Mouse (Mus musculus): ENCODE measurements at regions not wholly inside any gene's neighbourhood (a gene's known extent, or its start where the extent isn't known, plus 50 kb on each side); places are given as distances from the start of the nearest gene placed in this dataset.
"Not testable (repeated sequence)": the region's sequence is repeated elsewhere in the genome, so short reads cannot be mapped to it uniquely, and the experiment has no call there.

- no peak for ATAC-seq
Observed at GRCm38 (mm10) chr13:97418681-97419080, 177.8 kb downstream of the Enc1 start.

DNA sequence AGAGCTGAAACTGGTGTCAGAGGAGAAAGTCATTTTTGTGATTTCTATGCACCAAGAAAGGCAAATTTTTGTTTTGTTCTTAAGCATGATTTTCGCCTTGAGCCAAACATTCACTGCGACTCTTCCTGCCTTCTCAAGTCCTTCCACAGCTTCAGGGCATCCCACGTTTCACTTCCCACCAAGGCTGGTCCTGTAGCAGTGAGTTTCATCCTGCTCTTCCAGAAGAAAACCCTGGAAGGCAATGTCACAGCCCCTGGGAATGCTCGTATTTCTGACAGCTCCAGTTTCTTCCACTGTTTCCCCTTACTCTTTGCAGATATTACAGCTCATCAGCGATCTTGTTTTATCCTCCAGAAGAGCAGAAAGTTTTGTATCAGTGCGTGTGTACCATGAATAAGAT is 177.2 kb downstream of the Enc1 start:
- no peak for ATAC-seq

DNA sequence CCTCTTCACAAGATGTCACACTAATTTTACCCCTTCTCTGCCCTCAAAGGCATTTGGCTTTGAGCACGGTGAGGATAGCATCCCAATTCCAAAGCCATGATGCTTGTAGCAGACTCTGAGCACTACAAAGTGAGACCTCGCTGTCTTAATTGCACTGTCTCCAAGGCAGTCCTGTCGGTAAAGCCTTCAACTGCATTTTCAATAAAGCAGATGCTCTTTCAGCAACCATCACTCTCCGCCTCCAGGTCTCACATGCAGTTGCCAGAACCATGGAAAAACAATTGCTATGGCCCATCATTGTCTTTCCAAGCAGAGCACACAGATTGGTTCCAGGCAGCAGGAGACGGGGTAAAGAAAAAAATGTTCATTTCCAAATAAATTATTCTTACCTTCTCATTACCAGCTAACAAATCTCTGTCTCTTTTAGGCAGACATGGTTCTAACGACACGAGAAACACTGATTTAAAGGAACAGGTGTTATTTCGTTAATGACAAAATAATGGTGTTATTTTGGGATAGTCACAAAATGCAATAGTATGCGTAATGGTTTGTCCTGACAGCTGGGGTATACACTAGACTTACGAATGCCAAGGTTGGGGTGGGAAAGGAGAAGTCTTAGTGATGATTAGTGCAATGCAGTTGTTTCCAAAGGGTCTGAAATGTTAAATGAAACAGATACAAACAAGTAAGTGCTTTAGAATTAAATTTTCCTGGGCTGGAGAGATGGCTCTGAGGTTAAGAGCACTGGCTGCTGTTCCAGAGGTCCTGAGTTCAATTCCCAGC is 175.2 kb downstream of the Enc1 start:
- no peak for ATAC-seq

DNA sequence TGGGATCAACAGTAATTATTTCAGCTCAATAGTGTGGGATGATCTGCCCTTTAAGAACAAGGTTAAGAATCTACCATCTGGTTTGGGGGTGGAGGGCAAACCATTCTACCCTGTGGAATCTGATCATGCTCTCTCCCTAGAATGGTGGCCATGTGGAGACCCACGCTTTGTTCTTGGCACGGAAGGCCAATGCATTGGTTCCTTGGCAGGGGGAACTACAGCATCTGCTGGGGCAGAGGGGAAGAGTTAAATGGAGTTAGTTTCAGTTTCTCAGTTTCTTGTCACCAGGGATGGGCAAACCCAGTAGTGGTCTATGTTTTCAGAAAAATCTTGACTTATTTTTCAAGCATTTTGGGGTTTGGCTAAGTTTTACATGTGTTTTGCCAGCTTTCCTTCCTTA is 174.5 kb downstream of the Enc1 start:
- ATAC-seq, result no peak

DNA sequence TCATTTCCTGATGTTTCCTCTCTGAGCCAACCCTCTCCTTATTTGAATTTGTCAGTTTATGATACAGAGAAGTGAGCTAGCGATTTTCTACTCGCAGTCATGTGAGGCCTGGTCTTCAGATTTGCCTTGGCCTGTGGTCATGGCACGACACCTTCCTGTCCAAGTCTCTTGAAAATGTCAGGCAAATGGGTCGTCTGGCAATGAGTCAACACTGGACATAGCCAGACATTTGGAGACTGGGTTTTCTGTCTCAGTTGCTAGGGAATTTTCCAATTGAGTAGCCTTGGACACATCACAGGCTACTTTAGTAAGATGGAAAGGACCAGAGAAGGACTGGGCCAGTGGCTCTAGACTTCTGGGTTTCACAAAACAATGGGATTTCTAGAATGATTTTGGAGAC is 171.2 kb downstream of the Enc1 start:
- no peak for ATAC-seq

GRCm38 (mm10) chr13:97410550-97411201 is 169.8 kb downstream of the Enc1 start:
- ATAC-seq, result no peak

DNA sequence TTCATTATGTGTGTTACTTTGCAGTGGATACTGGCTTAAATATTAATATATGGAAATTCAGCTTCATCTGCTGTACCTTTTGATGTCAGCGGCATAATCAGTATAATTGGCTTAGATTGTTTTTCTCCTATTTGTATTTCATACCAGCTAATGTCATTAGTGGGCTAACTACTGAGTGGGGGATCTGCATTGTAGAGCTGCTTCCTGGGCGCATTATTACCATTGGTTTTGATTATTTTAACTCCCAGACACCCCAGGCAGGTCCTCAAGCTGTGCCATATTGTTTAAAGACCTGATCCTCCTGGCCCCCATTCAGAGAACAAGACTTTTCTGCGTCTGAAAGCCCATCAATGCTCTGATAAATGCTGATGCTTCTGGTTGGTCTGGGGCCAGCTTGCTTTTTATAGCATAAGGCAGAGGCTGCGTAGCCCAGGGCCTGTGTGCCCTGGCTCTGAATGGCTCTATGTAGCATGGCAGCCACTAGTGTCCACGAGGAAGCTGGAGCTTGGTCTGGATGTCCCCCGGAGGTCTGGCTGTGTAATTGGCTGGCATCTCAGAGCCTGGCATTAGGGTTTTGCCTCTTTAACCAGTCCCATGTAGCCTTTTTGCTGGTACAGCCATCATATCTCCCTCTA is 169.1 kb downstream of the Enc1 start:
- no peak for ATAC-seq

DNA sequence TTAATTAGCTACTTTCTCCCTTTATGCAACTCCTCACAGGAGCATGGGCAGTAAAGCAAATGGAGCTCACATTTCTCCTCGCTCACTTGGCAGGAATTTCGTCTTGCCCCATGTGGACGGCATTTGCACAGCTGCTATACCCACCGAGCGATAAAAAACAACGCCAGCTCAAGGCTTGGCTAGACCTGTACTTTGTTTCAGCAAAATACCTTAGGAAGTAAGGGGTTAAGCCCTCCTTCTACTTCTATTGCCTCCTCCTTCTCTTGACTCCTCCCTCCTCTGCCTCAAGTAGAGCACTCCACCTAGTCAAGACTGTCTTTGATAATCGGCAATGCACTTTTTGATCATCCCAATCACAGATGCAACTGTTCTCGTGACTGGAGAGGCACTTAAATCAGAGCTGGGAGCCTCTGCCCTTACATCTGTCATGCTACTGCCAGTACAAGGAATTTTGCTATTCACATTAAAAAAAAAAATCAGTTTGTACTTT is 168.4 kb downstream of the Enc1 start:
- no peak for ATAC-seq

DNA sequence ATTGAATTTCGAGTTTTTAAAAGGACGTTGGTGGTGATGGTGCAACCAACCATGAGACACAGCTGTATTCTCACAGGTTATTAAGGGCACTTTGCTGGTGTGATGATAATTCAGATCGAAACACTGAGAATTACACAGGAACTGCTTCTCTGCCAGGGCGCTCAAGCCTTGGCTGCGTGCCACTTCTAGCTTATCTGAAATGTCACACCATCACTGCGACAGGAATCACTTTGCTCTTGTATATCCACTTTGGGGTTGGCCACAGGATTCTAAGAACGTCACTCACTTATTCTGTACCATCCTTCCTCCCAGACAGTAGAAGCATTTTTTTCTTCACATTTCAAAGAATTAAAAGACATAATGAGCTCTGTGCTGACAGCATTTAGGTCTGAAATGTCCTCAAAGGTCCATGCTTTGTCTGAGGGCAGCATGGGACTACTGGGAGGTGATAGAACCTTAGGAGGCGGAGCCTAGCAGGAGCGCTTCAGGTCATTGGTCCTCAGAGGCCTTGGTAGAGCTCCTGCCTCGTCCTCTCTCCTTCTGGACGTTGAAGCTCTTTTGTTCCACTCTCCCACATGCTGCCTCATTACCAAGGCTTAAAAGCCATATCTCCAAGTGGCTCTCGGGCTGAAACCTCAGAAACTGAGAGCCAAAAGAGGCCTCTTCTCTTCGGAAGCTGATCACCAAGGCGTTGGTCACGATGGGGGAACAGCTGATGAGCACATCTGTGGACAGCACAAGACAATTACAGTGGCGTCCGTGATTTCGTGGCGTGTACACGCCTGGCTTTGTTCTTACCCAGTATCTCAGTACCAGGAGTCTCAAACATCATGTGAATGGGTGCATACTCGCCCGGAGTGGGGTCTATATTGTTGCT is 167.7 kb downstream of the Enc1 start:
- ATAC-seq, result no peak

GRCm38 (mm10) chr13:97407773-97408172 is 166.9 kb downstream of the Enc1 start:
- ATAC-seq, result no peak

- ATAC-seq, result no peak
Observed at GRCm38 (mm10) chr13:97406678-97407077, 165.8 kb downstream of the Enc1 start.

GRCm38 (mm10) chr13:97402164-97402761 is 161.4 kb downstream of the Enc1 start:
- no peak for ATAC-seq

GRCm38 (mm10) chr13:97401620-97402019 is 160.7 kb downstream of the Enc1 start:
- ATAC-seq, result no peak

- no peak for ATAC-seq
Observed at GRCm38 (mm10) chr13:97398041-97398440, 157.1 kb downstream of the Enc1 start.

DNA sequence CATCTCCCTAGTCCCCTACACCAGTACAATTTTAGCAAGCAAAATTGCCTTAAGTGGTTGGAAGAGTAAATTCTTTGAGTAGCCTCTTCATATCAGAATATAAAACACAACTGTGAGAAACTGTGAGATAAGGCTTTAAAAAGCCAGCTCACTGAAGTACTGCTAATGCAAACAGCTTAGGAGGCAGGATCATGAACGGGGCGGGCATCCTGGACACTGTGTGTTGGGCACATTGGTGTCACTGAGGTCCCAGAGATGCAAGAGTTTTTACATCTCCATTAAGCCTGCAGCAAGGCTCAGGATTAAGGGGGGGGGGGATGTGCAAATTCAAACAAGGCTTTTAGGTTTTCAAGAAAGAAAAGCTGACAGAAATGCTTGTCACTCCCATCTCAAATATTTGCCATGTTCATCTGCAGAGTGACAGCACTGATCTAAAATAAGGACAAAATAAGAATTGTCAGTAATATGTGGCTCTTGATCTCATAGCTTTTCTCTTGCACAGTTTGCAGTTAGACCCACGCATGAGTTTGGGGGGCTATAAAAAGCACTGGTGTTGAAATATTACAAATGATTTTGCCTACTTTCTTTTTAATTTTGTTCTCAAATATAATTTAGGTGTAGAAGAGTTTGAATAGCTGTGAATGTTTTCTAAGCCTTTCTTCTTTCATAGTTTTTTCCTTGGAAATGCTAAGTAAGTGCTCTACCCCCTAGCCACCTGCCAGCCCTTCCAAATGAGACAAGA is 156.2 kb downstream of the Enc1 start:
- ATAC-seq, result no peak

- not testable (repeated sequence) for ATAC-seq
Observed at GRCm38 (mm10) chr13:97396286-97396685, 155.4 kb downstream of the Enc1 start.

DNA sequence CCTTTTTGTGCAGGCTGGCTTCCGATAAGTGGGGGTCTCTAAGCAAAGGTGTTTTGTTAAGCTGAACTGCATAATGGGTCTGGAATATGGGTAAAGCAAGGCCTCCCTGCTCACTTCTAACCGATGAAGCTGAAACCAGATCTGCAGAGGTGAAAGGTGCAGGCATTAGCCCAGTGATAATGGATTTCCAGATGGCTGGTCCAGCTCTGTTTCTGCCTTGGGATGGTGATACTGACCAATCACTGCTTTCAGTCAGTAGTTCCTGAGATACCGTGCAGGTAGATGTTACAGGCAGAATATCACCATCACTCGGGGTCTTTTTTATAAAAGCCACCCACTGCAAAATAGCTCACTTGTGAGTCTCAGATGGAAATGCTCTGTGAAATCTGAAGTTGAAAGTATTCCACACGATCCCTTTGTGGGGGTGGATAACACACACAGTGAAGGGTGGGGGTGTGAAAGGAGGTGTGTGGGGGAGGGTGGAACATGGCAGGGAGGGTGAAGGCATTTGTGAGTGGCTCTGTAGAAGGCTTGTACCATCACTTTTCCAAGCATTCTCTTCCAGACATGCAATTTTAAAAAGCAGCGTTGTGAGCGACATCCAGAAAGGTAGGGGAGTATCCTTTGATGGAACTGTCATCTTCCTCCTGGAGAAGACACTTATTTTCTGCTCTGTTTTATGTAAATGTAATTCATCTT is 154.0 kb downstream of the Enc1 start:
- ATAC-seq, result no peak

- ATAC-seq, result no peak
Observed at GRCm38 (mm10) chr13:97394071-97394470, 153.2 kb downstream of the Enc1 start.

- no peak for ATAC-seq
Observed at GRCm38 (mm10) chr13:97393456-97393855, 152.6 kb downstream of the Enc1 start.

DNA sequence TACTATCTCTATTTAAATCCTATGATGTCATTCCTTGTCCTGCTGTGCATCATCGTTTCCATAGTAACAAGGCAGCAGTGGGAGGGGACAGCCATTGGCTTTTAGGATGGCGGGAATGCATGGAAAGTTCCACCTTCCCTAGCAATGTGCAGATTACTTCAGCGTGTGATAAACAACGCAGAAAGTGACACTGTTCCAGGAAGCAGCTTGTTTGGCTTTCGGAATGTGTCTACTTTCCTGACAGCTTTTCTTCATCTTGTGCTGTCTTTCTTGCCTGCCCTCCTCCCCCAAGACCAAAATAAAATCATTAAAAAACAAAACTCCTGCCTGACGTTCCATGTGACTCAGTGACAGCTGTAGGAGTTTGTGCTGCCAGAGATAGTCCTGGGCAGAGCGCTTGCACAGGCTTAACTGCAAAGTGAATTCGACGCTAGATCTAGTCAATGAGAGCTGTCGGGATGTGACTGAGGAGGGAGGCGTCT is 149.6 kb downstream of the Enc1 start:
- no peak for ATAC-seq

All from inflammation-experienced regulatory T-cells, adult 6 months (primary cell).